In genomic region chr19:48391551-48391950, GRCm38 (mm10) we compare ENCODE assay signal across 11 mouse cellular contexts.
DNase-seq lines count a peak whose midpoint lies in the region; ATAC-seq and TF ChIP-seq lines count a peak whose summit lies in the region.
"Had no signal": no experiment of that assay in that cellular context is flagged by ENCODE, and none has a peak within 500 bp of the region (broad histone marks: within the 10 kb centered on the region; RNA-seq: fewer than 3 reads in every experiment).

No protein-coding gene starts in this region.

- ATAC-seq in monocyte, adult 5-6 weeks (replicated peaks; ENCODE audit: insufficient number of reproducible peaks, low FRiP score, low TSS enrichment, poor library complexity, severe bottlenecking): no peak
- ATAC-seq: midbrain, embryonic 16.5 days had no signal

- no peaks in the 10 kb centered on the region for H3K36me3 ChIP-seq in kidney, adult 2 months (ENCODE audit: control insufficient read depth, insufficient read depth, low read length)
- H3K36me3 ChIP-seq: hindbrain, embryonic 15.5 days; limb, embryonic 15.5 days had no signal

- H3K27me3 ChIP-seq in kidney, adult 2 months (replicated peaks; ENCODE audit: control insufficient read depth, insufficient read depth, low read length): no peaks in the 10 kb centered on the region

- intact Hi-C loops in left cerebral cortex, postnatal 10 days (cut with DNase I): loop anchor here (5.0 kb wide), 1 partner anchor 189 kb away; no protein-coding TSS in a partner anchor

- no peak overlapping the region for H3K4me3 ChIP-seq in kidney, adult 2 months (ENCODE audit: insufficient read depth, low read depth, low read length)
- H3K4me3 ChIP-seq: hindbrain, embryonic 15.5 days; limb, embryonic 15.5 days had no signal

- peak; percentile 19 for DNase-seq in kidney, adult 2 months
- DNase-seq in kidney, adult 18-20 months: no peak
- peak; percentile 2 for DNase-seq in R1 (ENCODE audit: low read depth, low spot score)
- peak; percentile 24 for DNase-seq in embryo, embryonic 11 days
- peak; percentile 49 to 50 for DNase-seq in left cerebral cortex, postnatal 10 days (ENCODE audit: extremely low spot score in 1 of 2, low spot score in 2 of 2)
- no peak for DNase-seq in adrenal gland, postnatal 25 days
- no peak for DNase-seq in c-Kit-positive CD71-positive TER-119-positive erythroid progenitor cells, embryonic 14.5 days (ENCODE audit: low spot score)

- no peaks in the 10 kb centered on the region for H3K4me1 ChIP-seq in kidney, adult 2 months (ENCODE audit: control insufficient read depth, insufficient read depth, low read length)
- H3K4me1 ChIP-seq: limb, embryonic 15.5 days had no signal

- 50% methylated on average over 1 of the region's 1 CpGs for WGBS in kidney, adult 2 months

- no peak overlapping the region for H3K27ac ChIP-seq in kidney, adult 2 months (ENCODE audit: insufficient read depth, low read depth, low read length)
- H3K27ac ChIP-seq: hindbrain, embryonic 15.5 days; limb, embryonic 15.5 days had no signal

- no peak for TF ChIP-seq POLR2A in kidney, adult 2 months (IDR thresholded peaks at IDR 0.05; ENCODE audit: low read depth, low read length)

- TF ChIP-seq CTCF in kidney, adult 2 months (conservative IDR thresholded peaks at IDR 0.05; ENCODE audit: insufficient read depth, insufficient read length, low read depth, low read length): no peak

Comparison
In these comparisons a context has a peak if more than half of its experiments do, and no peak if none do; other contexts are left out.
1. DNase-seq: peak in kidney, adult 2 months (single experiment), R1 (single experiment), embryo, embryonic 11 days (single experiment) and left cerebral cortex, postnatal 10 days (2 of 2); none in kidney, adult 18-20 months (single experiment), adrenal gland, postnatal 25 days (single experiment) and c-Kit-positive CD71-positive TER-119-positive erythroid progenitor cells, embryonic 14.5 days (single experiment).